Mouse (Mus musculus): ENCODE data around the gene Imp3.
A peak's percentile ranks its signal among the peaks of the same experiment; 100 is the strongest.

DNA sequence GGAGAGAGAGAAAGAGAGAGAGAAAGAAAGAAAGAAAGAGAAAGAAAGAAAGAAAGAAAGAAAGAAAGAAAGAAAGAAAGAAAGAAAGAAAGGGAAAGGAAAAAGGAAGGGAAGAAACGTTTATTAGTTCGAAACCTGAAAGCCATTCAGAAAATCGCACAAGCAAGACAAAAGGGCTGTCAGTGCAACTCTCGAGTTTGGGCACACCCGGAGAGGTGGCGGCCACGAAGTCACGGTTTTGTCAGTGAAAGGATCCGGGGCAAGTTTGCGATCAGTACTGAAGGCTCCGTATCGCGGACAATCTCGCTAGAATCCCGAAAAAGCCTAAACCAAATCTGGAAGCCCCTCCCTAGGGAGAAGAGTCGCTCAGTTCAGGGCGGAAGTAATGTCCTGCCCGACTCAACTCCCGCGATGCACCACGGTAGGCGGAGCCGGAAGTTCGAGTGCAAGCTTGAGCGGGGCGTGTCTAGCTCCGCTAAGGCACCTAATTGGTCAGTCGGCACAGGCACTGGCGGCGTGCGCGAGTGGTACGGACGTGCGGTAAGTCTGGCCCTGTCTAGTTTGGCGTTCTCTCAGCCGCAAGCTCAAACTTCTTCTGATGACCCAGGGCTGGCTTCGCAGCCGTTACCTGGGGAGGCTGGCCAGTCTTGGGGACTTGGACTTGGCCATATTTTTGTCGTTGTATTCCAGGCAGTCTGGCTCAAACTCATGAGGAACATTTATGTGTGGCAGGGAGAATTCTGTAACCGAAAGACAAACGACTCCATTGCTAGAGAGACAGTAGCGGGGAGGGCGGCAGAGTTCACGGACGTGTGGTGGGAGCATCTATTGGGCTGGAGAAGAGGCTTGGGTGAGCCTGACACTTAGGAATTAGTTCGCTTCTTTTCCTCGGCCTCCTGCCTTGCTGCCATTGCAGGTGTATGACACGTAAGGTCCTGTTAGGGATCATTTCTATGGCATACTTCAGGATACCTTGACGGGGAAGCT lies 13.4 kb downstream of the Imp3 start, which contains the start of gene Snupn:
- TF ChIP-seq CHD1 (IDR thresholded peaks at IDR 0.05; ENCODE audit: low read depth, low read length) (no peak), KAT2A (conservative IDR thresholded peaks at IDR 0.05; ENCODE audit: low read depth, low read length) (peak; percentile 91), MAZ (IDR thresholded peaks at IDR 0.05; ENCODE audit: low read depth, low read length) (no peak; the same call in none of the 2 replicates), TAL1 (IDR thresholded peaks at IDR 0.05; ENCODE audit: low read length) (no peak), POLR2A (IDR thresholded peaks at IDR 0.05; ENCODE audit: control insufficient read depth in 1 of 2, insufficient read depth in 1 of 2, low read depth in 1 of 2, low read length in 2 of 2, poor library complexity in 1 of 2) (peak; percentile 79 to 99), CTCF (IDR thresholded peaks at IDR 0.05 in 2 of 3, conservative IDR thresholded peaks at IDR 0.05 in 1 of 3; ENCODE audit: control insufficient read depth in 1 of 3, insufficient read depth in 1 of 3, low read depth in 2 of 3, low read length in 3 of 3, poor library complexity in 1 of 3, severe bottlenecking in 1 of 3) (no peak)
